Mouse (Mus musculus): ENCODE results near the gene 1810024B03Rik. TPM values are rescaled to one million over a fixed set of nuclear protein-coding genes. Genes with fewer than 3 reads are reported as not detected.

Gene 1810024B03Rik
- polyA plus RNA-seq, 2 experiments: 0.57 to 0.81 TPM

GRCm38 (mm10) chr2:127143158-127144063 lies 64.7 kb downstream of the 1810024B03Rik start, which contains the start of gene Itpripl1:
Itpripl1 (minus strand) TSS chr2:127143442.
- H3K36me3 ChIP-seq (replicated peaks; ENCODE audit: control insufficient read depth, insufficient read depth, low read depth): peaks cover 23% of the 10 kb centered on the region
- no peaks in the 10 kb centered on the region for H3K27me3 ChIP-seq (ENCODE audit: control insufficient read depth, insufficient read depth, low read length)
- peak within 1 kb of the TSS; percentile 76 to 92 for H3K4me3 ChIP-seq (ENCODE audit: insufficient read depth in 1 of 2, low read depth in 2 of 2, low read length in 2 of 2)
- peaks cover 32 to 38% of the 10 kb centered on the region in 2 experiments for H3K4me1 ChIP-seq (replicated peaks; ENCODE audit: control insufficient read depth in 2 of 2, insufficient read depth in 2 of 2, low read length in 1 of 2)
- no peak for TF ChIP-seq EP300 (IDR thresholded peaks at IDR 0.05; ENCODE audit: low read depth)
- no peak for TF ChIP-seq CTCF (IDR thresholded peaks at IDR 0.05; ENCODE audit: low read depth)
- 4% methylated on average over 31 of the region's 31 CpGs for WGBS (ENCODE audit: insufficient replicate concordance)
- H3K27ac ChIP-seq: peak within 1 kb of the TSS; percentile 27
- H3K9ac ChIP-seq (replicated peaks): peak within 1 kb of the TSS; percentile 85
- no peaks in the 10 kb centered on the region for H3K9me3 ChIP-seq (ENCODE audit: control insufficient read depth, low read length)
- peak within 1 kb of the TSS; percentile 94 for H3K4me2 ChIP-seq (ENCODE audit: low read depth)
- DNase-seq (ENCODE audit: low read depth in 3 of 3, low spot score in 3 of 3) (peak; percentile 79 to 83 (median 81)), ATAC-seq (ENCODE audit: insufficient read depth) (peak; percentile 98)

- Histone ChIP-seq H3K36me3 (replicated peaks; ENCODE audit: control insufficient read depth, insufficient read depth, low read depth) (peaks cover 23% of the 10 kb centered on the region), H3K9ac (replicated peaks) (peak overlapping the region; percentile 85), H3K27ac (peak overlapping the region; percentile 27), H3K4me3 (ENCODE audit: insufficient read depth in 1 of 2, low read depth in 2 of 2, low read length in 2 of 2) (peak overlapping the region; percentile 76 to 92), H3K27me3 (ENCODE audit: control insufficient read depth, insufficient read depth, low read length) (no peaks in the 10 kb centered on the region), H3K9me3 (ENCODE audit: control insufficient read depth, low read length) (no peaks in the 10 kb centered on the region), H3K4me2 (ENCODE audit: low read depth) (peak overlapping the region; percentile 94), H3K4me1 (replicated peaks; ENCODE audit: control insufficient read depth in 2 of 2, insufficient read depth in 2 of 2, low read length in 1 of 2) (peaks cover 32 to 38% of the 10 kb centered on the region in 2 experiments)
- 6% methylated on average over 6 of the region's 6 CpGs for WGBS (ENCODE audit: insufficient replicate concordance)
- TF ChIP-seq CTCF (IDR thresholded peaks at IDR 0.05; ENCODE audit: low read depth) (no peak), EP300 (IDR thresholded peaks at IDR 0.05; ENCODE audit: low read depth) (no peak)
- DNase-seq (ENCODE audit: low read depth in 3 of 3, low spot score in 3 of 3) (no peak), ATAC-seq (ENCODE audit: insufficient read depth) (0 out of 2 replicates have a peak, but pooled peaks have one; percentile 0)
Measured at GRCm38 (mm10) chr2:127142577-127143157, 65.4 kb downstream of the 1810024B03Rik start.

GRCm38 (mm10) chr2:127142031-127142430 lies 66.0 kb downstream of the 1810024B03Rik start:
- Histone ChIP-seq H3K4me2 (ENCODE audit: low read depth) (peak overlapping the region; percentile 94), H3K4me1 (replicated peaks; ENCODE audit: control insufficient read depth in 2 of 2, insufficient read depth in 2 of 2, low read length in 1 of 2) (peaks cover 35 to 38% of the 10 kb centered on the region in 2 experiments), H3K36me3 (replicated peaks; ENCODE audit: control insufficient read depth, insufficient read depth, low read depth) (peaks cover 23% of the 10 kb centered on the region), H3K27me3 (ENCODE audit: control insufficient read depth, insufficient read depth, low read length) (no peaks in the 10 kb centered on the region), H3K27ac (peak overlapping the region; percentile 27), H3K4me3 (ENCODE audit: insufficient read depth in 1 of 2, low read depth in 2 of 2, low read length in 2 of 2) (peak overlapping the region; percentile 76 to 92), H3K9me3 (ENCODE audit: control insufficient read depth, low read length) (no peaks in the 10 kb centered on the region), H3K9ac (replicated peaks) (peak overlapping the region; percentile 85)
- TF ChIP-seq EP300 (IDR thresholded peaks at IDR 0.05; ENCODE audit: low read depth) (no peak), CTCF (IDR thresholded peaks at IDR 0.05; ENCODE audit: low read depth) (peak; percentile 37)
- 66% methylated on average over 10 of the region's 10 CpGs for WGBS (ENCODE audit: insufficient replicate concordance)
- DNase-seq (ENCODE audit: low read depth in 3 of 3, low spot score in 3 of 3): no peak
- peak; percentile 14; the same call in 1 of the 2 replicates for ATAC-seq (ENCODE audit: insufficient read depth)

DNA sequence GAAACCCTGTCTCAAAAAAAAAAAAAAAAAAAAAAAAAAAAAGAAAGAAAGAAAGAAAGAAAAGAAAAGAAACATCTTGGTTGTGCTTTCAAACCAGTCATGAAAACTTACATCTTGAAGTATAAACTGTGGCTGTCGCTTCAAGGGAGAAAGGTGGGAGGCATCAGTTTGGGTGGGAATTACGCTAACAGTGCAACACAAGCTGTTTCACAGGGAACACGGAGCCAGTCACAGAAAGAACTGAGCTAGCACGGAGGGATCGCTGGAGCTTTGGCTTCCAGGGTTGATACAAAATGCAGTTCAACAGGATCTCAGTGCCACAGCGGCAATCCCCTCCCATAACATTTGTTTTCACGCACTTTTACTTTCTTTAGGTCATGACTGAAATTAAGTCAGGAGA lies 68.1 kb downstream of the 1810024B03Rik start:
- no peak overlapping the region for H3K4me3 ChIP-seq (ENCODE audit: insufficient read depth in 1 of 2, low read depth in 2 of 2, low read length in 2 of 2)
- WGBS (ENCODE audit: insufficient replicate concordance): 91% methylated on average over 7 of the region's 7 CpGs
- H3K27ac ChIP-seq: no peak overlapping the region
- no peaks in the 10 kb centered on the region for H3K27me3 ChIP-seq (ENCODE audit: control insufficient read depth, insufficient read depth, low read length)
- peaks cover 23% of the 10 kb centered on the region for H3K36me3 ChIP-seq (replicated peaks; ENCODE audit: control insufficient read depth, insufficient read depth, low read depth)
- no peak overlapping the region for H3K9ac ChIP-seq (replicated peaks)
- DNase-seq (ENCODE audit: low read depth in 3 of 3, low spot score in 3 of 3): no peak
- H3K4me2 ChIP-seq (ENCODE audit: low read depth): no peak overlapping the region
- ATAC-seq (ENCODE audit: insufficient read depth): no peak
- TF ChIP-seq CTCF (IDR thresholded peaks at IDR 0.05; ENCODE audit: low read depth): no peak
- no peak for TF ChIP-seq EP300 (IDR thresholded peaks at IDR 0.05; ENCODE audit: low read depth)
- no peaks in the 10 kb centered on the region for H3K9me3 ChIP-seq (ENCODE audit: control insufficient read depth, low read length)
- H3K4me1 ChIP-seq (replicated peaks; ENCODE audit: control insufficient read depth in 2 of 2, insufficient read depth in 2 of 2, low read length in 1 of 2): peaks cover 26 to 28% of the 10 kb centered on the region in 2 experiments

GRCm38 (mm10) chr2:127139605-127140004 lies 68.5 kb downstream of the 1810024B03Rik start:
- H3K4me3 ChIP-seq (ENCODE audit: insufficient read depth in 1 of 2, low read depth in 2 of 2, low read length in 2 of 2): no peak overlapping the region
- ATAC-seq (ENCODE audit: insufficient read depth) (no peak), DNase-seq (ENCODE audit: low read depth in 3 of 3, low spot score in 3 of 3) (no peak)
- H3K9me3 ChIP-seq (ENCODE audit: control insufficient read depth, low read length): no peaks in the 10 kb centered on the region
- TF ChIP-seq EP300 (IDR thresholded peaks at IDR 0.05; ENCODE audit: low read depth): no peak
- peak; percentile 44 for TF ChIP-seq CTCF (IDR thresholded peaks at IDR 0.05; ENCODE audit: low read depth)
- no peaks in the 10 kb centered on the region for H3K27me3 ChIP-seq (ENCODE audit: control insufficient read depth, insufficient read depth, low read length)
- H3K27ac ChIP-seq: no peak overlapping the region
- peaks cover 25 to 26% of the 10 kb centered on the region in 2 experiments for H3K4me1 ChIP-seq (replicated peaks; ENCODE audit: control insufficient read depth in 2 of 2, insufficient read depth in 2 of 2, low read length in 1 of 2)
- no peak overlapping the region for H3K9ac ChIP-seq (replicated peaks)
- no peak overlapping the region for H3K4me2 ChIP-seq (ENCODE audit: low read depth)
- H3K36me3 ChIP-seq (replicated peaks; ENCODE audit: control insufficient read depth, insufficient read depth, low read depth): peaks cover 23% of the 10 kb centered on the region
- 96% methylated on average over 1 of the region's 1 CpGs for WGBS (ENCODE audit: insufficient replicate concordance)
